Mouse (Mus musculus): ENCODE results near the gene Hipk1. TPM values are rescaled to one million over a fixed set of nuclear protein-coding genes. Genes with fewer than 3 reads are reported as not detected.

Gene Hipk1
- polyA plus RNA-seq, 1 experiment from 2014 or later: 6.3 TPM

DNA sequence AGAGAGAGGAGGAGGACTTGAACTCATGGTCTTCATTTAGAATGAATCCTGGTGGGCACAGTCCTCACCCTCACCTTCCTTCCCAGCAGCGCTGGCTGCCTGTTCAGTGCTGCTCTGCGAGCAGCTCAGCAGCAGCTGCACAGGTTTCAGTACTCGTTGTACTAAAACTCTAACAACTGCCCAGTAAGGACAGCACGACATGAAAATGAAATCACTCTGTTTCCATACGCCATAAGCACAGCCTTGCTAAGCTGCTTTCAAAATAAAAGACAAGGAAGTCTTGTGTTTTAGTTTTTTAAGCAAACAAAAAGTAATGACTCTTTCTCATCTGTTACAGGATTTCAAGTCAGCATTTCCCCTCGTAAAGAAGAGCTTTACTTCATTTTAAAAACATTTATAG is 48.2 kb downstream of the Hipk1 start:
- no peak overlapping the region for H3K9ac ChIP-seq (ENCODE audit: low read depth, low read length)
- no peaks in the 10 kb centered on the region for H3K27me3 ChIP-seq (replicated peaks; ENCODE audit: control insufficient read depth, insufficient read depth, low read length)
- WGBS: 78% methylated on average over 6 of the region's 6 CpGs
- no peak for ATAC-seq
- H3K4me2 ChIP-seq (ENCODE audit: low read depth, low read length): no peak overlapping the region
- peaks cover 9% of the 10 kb centered on the region for H3K36me3 ChIP-seq (ENCODE audit: control insufficient read depth, insufficient read depth, low read length)
- H3K27ac ChIP-seq (ENCODE audit: low read length): no peak overlapping the region
- no peak overlapping the region for H3K4me3 ChIP-seq (ENCODE audit: low read length)
- no peaks in the 10 kb centered on the region for H3K9me3 ChIP-seq (ENCODE audit: control insufficient read depth, low read length)
- H3K4me1 ChIP-seq (ENCODE audit: control insufficient read depth, insufficient read depth, low read length): 0 out of 2 replicates have a peak, but pooled peaks cover 3% of the 10 kb centered on the region

GRCm38 (mm10) chr3:103740342-103740741 is 51.0 kb downstream of the Hipk1 start:
- Histone ChIP-seq H3K27me3 (replicated peaks; ENCODE audit: control insufficient read depth, insufficient read depth, low read length) (no peaks in the 10 kb centered on the region), H3K27ac (ENCODE audit: low read length) (no peak overlapping the region), H3K9me3 (ENCODE audit: control insufficient read depth, low read length) (no peaks in the 10 kb centered on the region), H3K4me2 (ENCODE audit: low read depth, low read length) (no peak overlapping the region), H3K4me3 (ENCODE audit: low read length) (no peak overlapping the region), H3K4me1 (ENCODE audit: control insufficient read depth, insufficient read depth, low read length) (peaks cover 7% of the 10 kb centered on the region), H3K9ac (ENCODE audit: low read depth, low read length) (no peak overlapping the region), H3K36me3 (ENCODE audit: control insufficient read depth, insufficient read depth, low read length) (peaks cover 9% of the 10 kb centered on the region; the same call in 1 of the 2 replicates)
- ATAC-seq: no peak
- WGBS: 59% methylated on average over 5 of the region's 5 CpGs

- no peaks in the 10 kb centered on the region for H3K9me3 ChIP-seq (ENCODE audit: control insufficient read depth, low read length)
- peaks cover 17% of the 10 kb centered on the region for H3K4me1 ChIP-seq (ENCODE audit: control insufficient read depth, insufficient read depth, low read length)
- peaks cover 8% of the 10 kb centered on the region; the same call in 1 of the 2 replicates for H3K36me3 ChIP-seq (ENCODE audit: control insufficient read depth, insufficient read depth, low read length)
- ATAC-seq: no peak
- H3K4me3 ChIP-seq (ENCODE audit: low read length): peak within 1 kb of the TSS; percentile 44
- H3K9ac ChIP-seq (ENCODE audit: low read depth, low read length): peak within 1 kb of the TSS; percentile 57
- no peaks in the 10 kb centered on the region for H3K27me3 ChIP-seq (replicated peaks; ENCODE audit: control insufficient read depth, insufficient read depth, low read length)
- 90% methylated on average over 1 of the region's 1 CpGs for WGBS
- H3K4me2 ChIP-seq (ENCODE audit: low read depth, low read length): peak within 1 kb of the TSS; percentile 60
- peak within 1 kb of the TSS; percentile 92 for H3K27ac ChIP-seq (ENCODE audit: low read length)
Measured at GRCm38 (mm10) chr3:103739329-103739728, 52.0 kb downstream of the Hipk1 start, which contains the start of gene Gm10964. TSS of gene Gm10964 (plus strand) at chr3:103739366.

DNA sequence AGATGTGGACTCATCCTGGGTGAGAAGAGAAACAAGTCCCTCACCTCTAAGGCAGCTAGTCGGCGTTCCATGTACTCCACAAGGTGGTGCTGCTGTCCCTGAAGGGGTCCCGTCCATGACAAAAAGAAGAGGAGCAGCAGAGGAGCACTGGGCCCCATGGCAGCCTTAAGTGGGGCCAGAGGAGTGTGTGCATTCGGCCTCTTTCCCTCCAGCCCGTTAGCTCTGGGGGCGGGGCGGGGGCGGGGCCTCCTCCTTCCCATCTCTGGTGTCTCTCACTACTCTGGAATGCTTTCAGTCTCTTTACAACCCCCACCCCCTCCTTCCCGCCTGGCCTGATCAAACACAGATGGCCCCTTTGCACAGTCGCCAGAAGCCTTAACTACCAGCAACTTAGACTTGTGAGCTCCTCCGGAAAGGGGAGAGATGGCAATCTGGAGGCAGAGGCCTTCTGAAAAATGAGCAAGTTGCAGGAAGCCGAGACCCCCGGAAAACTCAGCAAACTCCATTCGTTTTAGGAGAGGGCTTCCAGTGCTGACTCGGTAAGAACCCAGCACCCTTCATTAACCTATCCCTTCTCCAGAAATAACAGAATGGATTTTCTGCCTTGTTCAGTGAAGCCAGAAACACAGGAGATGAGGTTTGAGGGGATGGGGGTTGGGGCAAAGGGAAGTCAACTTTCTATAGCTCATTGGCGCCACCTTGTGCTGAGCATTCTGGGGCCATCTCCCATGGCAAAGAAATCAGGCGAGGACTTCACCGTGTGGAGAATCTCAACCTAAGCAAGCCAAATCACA is 53.4 kb downstream of the Hipk1 start, which contains the start of gene Olfml3:
Gene Olfml3 (minus strand): TSS at position 224 of the 794 bp plus-strand sequence.
- under 1% methylated on average over 18 of the region's 18 CpGs for WGBS
- peaks cover 5% of the 10 kb centered on the region; the same call in 1 of the 2 replicates for H3K36me3 ChIP-seq (ENCODE audit: control insufficient read depth, insufficient read depth, low read length)
- peak within 1 kb of the TSS; percentile 92 for H3K27ac ChIP-seq (ENCODE audit: low read length)
- H3K9me3 ChIP-seq (ENCODE audit: control insufficient read depth, low read length): no peaks in the 10 kb centered on the region
- peak within 1 kb of the TSS; percentile 60 for H3K4me2 ChIP-seq (ENCODE audit: low read depth, low read length)
- peak within 1 kb of the TSS; percentile 65 for H3K9ac ChIP-seq (ENCODE audit: low read depth, low read length)
- H3K4me1 ChIP-seq (ENCODE audit: control insufficient read depth, insufficient read depth, low read length): peaks cover 24% of the 10 kb centered on the region
- ATAC-seq: peak; percentile 91
- peak within 1 kb of the TSS; percentile 44 for H3K4me3 ChIP-seq (ENCODE audit: low read length)
- H3K27me3 ChIP-seq (replicated peaks; ENCODE audit: control insufficient read depth, insufficient read depth, low read length): no peaks in the 10 kb centered on the region

- peak; percentile 37 for ATAC-seq
- Histone ChIP-seq H3K4me2 (ENCODE audit: low read depth, low read length) (peak overlapping the region; percentile 60), H3K4me1 (ENCODE audit: control insufficient read depth, insufficient read depth, low read length) (peaks cover 24% of the 10 kb centered on the region), H3K4me3 (ENCODE audit: low read length) (peak overlapping the region; percentile 44), H3K9me3 (ENCODE audit: control insufficient read depth, low read length) (no peaks in the 10 kb centered on the region), H3K9ac (ENCODE audit: low read depth, low read length) (peak overlapping the region; percentile 65), H3K36me3 (ENCODE audit: control insufficient read depth, insufficient read depth, low read length) (peaks cover 4% of the 10 kb centered on the region; the same call in 1 of the 2 replicates), H3K27ac (ENCODE audit: low read length) (peak overlapping the region; percentile 92), H3K27me3 (replicated peaks; ENCODE audit: control insufficient read depth, insufficient read depth, low read length) (no peaks in the 10 kb centered on the region)
- 28% methylated on average over 16 of the region's 16 CpGs for WGBS
Measured at GRCm38 (mm10) chr3:103737061-103737754, 54.2 kb downstream of the Hipk1 start.

DNA sequence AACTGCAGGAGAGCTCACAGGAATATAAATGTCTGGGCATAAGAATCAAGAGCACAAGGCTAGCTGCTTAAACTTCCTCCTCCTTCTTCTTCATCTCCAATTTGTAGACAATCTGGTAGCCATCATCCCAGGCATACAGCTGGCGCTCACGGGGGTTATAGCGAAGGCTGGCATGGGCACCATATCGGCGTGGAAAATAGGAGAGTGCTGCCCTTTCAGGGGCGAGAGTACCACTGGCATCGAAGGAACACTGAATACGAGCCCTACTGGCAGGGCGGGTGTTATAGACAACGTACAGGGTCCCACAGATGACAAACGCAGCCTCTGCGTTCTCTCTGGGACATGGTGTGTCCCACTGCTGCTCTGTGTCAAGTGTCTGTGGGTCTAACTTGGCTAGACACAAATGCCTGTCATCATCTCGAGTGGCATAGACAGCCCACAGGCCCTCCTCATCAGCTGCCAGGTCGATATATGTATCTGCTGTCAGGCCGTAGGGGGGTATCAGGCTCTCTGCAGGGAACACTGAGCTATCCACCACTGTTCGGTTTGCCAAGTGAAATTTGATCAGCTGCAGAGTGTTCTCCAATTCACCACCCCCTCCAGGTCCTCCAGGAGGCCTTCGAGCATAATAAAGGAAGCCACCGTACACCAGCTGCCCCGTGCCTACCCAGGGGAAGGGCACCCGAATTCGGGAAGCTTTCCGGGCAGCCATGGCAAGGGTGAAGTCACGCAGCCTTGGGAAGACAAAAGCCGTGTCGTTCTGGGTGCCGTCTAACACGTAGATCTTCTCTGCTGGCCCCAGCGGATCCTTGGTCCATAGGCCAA is 55.4 kb downstream of the Hipk1 start:
- 69% methylated on average over 28 of the region's 28 CpGs for WGBS
- Histone ChIP-seq H3K27ac (ENCODE audit: low read length) (peak overlapping the region; percentile 92), H3K4me2 (ENCODE audit: low read depth, low read length) (peak overlapping the region; percentile 60)

GRCm38 (mm10) chr3:103734696-103735519 is 56.5 kb downstream of the Hipk1 start:
- Histone ChIP-seq H3K4me3 (ENCODE audit: low read length) (peak overlapping the region; percentile 44), H3K4me2 (ENCODE audit: low read depth, low read length) (peak overlapping the region; percentile 60), H3K9ac (ENCODE audit: low read depth, low read length) (peak overlapping the region; percentile 58), H3K27ac (ENCODE audit: low read length) (peak overlapping the region; percentile 75), H3K36me3 (ENCODE audit: control insufficient read depth, insufficient read depth, low read length) (no peaks in the 10 kb centered on the region), H3K27me3 (replicated peaks; ENCODE audit: control insufficient read depth, insufficient read depth, low read length) (no peaks in the 10 kb centered on the region), H3K4me1 (ENCODE audit: control insufficient read depth, insufficient read depth, low read length) (peaks cover 24% of the 10 kb centered on the region), H3K9me3 (ENCODE audit: control insufficient read depth, low read length) (no peaks in the 10 kb centered on the region)
- 19% methylated on average over 11 of the region's 11 CpGs for whole genome bisulfite sequencing
- ATAC-seq: peak; percentile 24

More for the DNA sequence above, 55.4 kb downstream of the Hipk1 start:
- H3K9ac ChIP-seq (ENCODE audit: low read depth, low read length): peak overlapping the region; percentile 65
- no peaks in the 10 kb centered on the region for H3K27me3 ChIP-seq (replicated peaks; ENCODE audit: control insufficient read depth, insufficient read depth, low read length)
- no peak for ATAC-seq
- no peaks in the 10 kb centered on the region for H3K9me3 ChIP-seq (ENCODE audit: control insufficient read depth, low read length)
- H3K4me3 ChIP-seq (ENCODE audit: low read length): peak overlapping the region; percentile 44
- no peaks in the 10 kb centered on the region for H3K36me3 ChIP-seq (ENCODE audit: control insufficient read depth, insufficient read depth, low read length)
- peaks cover 24% of the 10 kb centered on the region for H3K4me1 ChIP-seq (ENCODE audit: control insufficient read depth, insufficient read depth, low read length)

Data from intestine, embryonic 16.5 days (tissue).